In genomic region chr14:76581974-76582922, GRCm38 (mm10) we compare ENCODE assay signal across 21 mouse cellular contexts. TPM values are rescaled to one million over a fixed set of nuclear protein-coding genes. Genes with fewer than 3 reads are reported as not detected.
A peak's percentile ranks its signal among the peaks of the same experiment; 100 is the strongest.
DNase-seq lines count a peak whose midpoint lies in the region; ATAC-seq and TF ChIP-seq lines count a peak whose summit lies in the region.
"Had no signal": no experiment of that assay in that cellular context is flagged by ENCODE, and none has a peak within 500 bp of the region (broad histone marks: within the 10 kb centered on the region; RNA-seq: fewer than 3 reads in every experiment).

No protein-coding gene starts in this region.

- peak; percentile 51; the same call in 1 of the 2 replicates for ATAC-seq in limb, embryonic 13.5 days (ENCODE audit: low FRiP score, low read depth)
- ATAC-seq in midbrain, embryonic 16.5 days, result no peak

- no peak overlapping the region for H3K4me2 ChIP-seq in limb, embryonic 13.5 days (replicated peaks)
- H3K4me2 ChIP-seq in midbrain, embryonic 16.5 days (ENCODE audit: low read length), result no peak overlapping the region
- H3K4me2 ChIP-seq: heart, embryonic 15.5 days; limb, embryonic 15.5 days; midbrain, embryonic 12.5 days; neural tube, embryonic 15.5 days had no signal

- DNase-seq in limb, embryonic 10.5 days (ENCODE audit: low spot score), result no peak
- DNase-seq in testis, postnatal 14 days (ENCODE audit: low spot score), result no peak
- DNase-seq in induced T-regulatory cell, adult 2 months (ENCODE audit: low read depth), result peak; percentile 66
- DNase-seq in gastrocnemius, postnatal 14 days, result no peak
- DNase-seq in urinary bladder, postnatal 4 days (ENCODE audit: low spot score in 2 of 2), result no peak
- DNase-seq: adrenal gland, postnatal 10 days; cerebellum, adult 11 months; cerebellum, postnatal 36 days; heart, adult 2 months; kidney, adult 9 months had no signal

- intact Hi-C loops in gastrocnemius, postnatal 14 days (cut with DNase I; ENCODE audit: low total_unique reads), result no loop called here

- H3K27ac ChIP-seq in limb, embryonic 13.5 days, result peak overlapping the region; percentile 39; the same call in 1 of the 2 replicates
- H3K27ac ChIP-seq in limb, embryonic 10.5 days, result no peak overlapping the region
- peak overlapping the region; percentile 19; the same call in 1 of the 2 replicates for H3K27ac ChIP-seq in testis, adult 2 months (ENCODE audit: control insufficient read depth, insufficient read depth, low read depth, low read length)
- H3K27ac ChIP-seq in midbrain, embryonic 16.5 days (ENCODE audit: low read length), result no peak overlapping the region
- H3K27ac ChIP-seq: heart, adult 2 months; heart, embryonic 15.5 days; layer of hippocampus, adult 2 months; left cerebral cortex, adult 2 months; limb, embryonic 15.5 days; macrophage; midbrain, embryonic 12.5 days; neural tube, embryonic 15.5 days had no signal

- H3K9ac ChIP-seq in limb, embryonic 13.5 days, result no peak overlapping the region
- no peak overlapping the region for H3K9ac ChIP-seq in midbrain, embryonic 16.5 days (ENCODE audit: low read depth, low read length)
- H3K9ac ChIP-seq: heart, embryonic 15.5 days; limb, embryonic 15.5 days; midbrain, embryonic 12.5 days; neural tube, embryonic 15.5 days had no signal

- WGBS in limb, embryonic 13.5 days, result 64% methylated on average over 6 of the region's 6 CpGs
- WGBS in limb, embryonic 10.5 days, result 78% methylated on average over 6 of the region's 6 CpGs
- 87% methylated on average over 6 of the region's 6 CpGs for WGBS in midbrain, embryonic 16.5 days

- peaks cover 5% of the 10 kb centered on the region; the same call in 1 of the 2 replicates for H3K4me1 ChIP-seq in limb, embryonic 13.5 days
- H3K4me1 ChIP-seq in limb, embryonic 10.5 days, result peaks cover 6% of the 10 kb centered on the region; the same call in 1 of the 2 replicates
- peaks cover 2% of the 10 kb centered on the region for H3K4me1 ChIP-seq in testis, adult 2 months (ENCODE audit: control insufficient read depth, insufficient read depth, low read length)
- no peaks in the 10 kb centered on the region for H3K4me1 ChIP-seq in midbrain, embryonic 16.5 days (ENCODE audit: control insufficient read depth, insufficient read depth, low read length)
- H3K4me1 ChIP-seq: heart, embryonic 15.5 days; midbrain, embryonic 12.5 days; neural tube, embryonic 15.5 days had no signal

- no peaks in the 10 kb centered on the region for H3K27me3 ChIP-seq in limb, embryonic 13.5 days
- H3K27me3 ChIP-seq in limb, embryonic 10.5 days (ENCODE audit: low read depth, poor library complexity, severe bottlenecking), result no peaks in the 10 kb centered on the region
- no peaks in the 10 kb centered on the region for H3K27me3 ChIP-seq in testis, adult 2 months (ENCODE audit: control insufficient read depth, insufficient read depth, low read length)
- no peaks in the 10 kb centered on the region for H3K27me3 ChIP-seq in midbrain, embryonic 16.5 days (ENCODE audit: control insufficient read depth, insufficient read depth, low read depth, low read length)
- H3K27me3 ChIP-seq: heart, embryonic 15.5 days; limb, embryonic 15.5 days; neural tube, embryonic 15.5 days had no signal

- H3K36me3 ChIP-seq in limb, embryonic 13.5 days, result no peaks in the 10 kb centered on the region
- H3K36me3 ChIP-seq in limb, embryonic 10.5 days, result no peaks in the 10 kb centered on the region
- H3K36me3 ChIP-seq in testis, adult 2 months (ENCODE audit: control insufficient read depth, insufficient read depth, low read length), result no peaks in the 10 kb centered on the region
- no peaks in the 10 kb centered on the region for H3K36me3 ChIP-seq in midbrain, embryonic 16.5 days (ENCODE audit: control insufficient read depth, insufficient read depth, low read length)
- H3K36me3 ChIP-seq: heart, embryonic 15.5 days; limb, embryonic 15.5 days; midbrain, embryonic 12.5 days; neural tube, embryonic 15.5 days had no signal

- no peak overlapping the region for H3K4me3 ChIP-seq in limb, embryonic 13.5 days
- no peak overlapping the region for H3K4me3 ChIP-seq in limb, embryonic 10.5 days
- no peak overlapping the region for H3K4me3 ChIP-seq in testis, adult 2 months (ENCODE audit: control insufficient read depth, low read depth, low read length)
- H3K4me3 ChIP-seq in midbrain, embryonic 16.5 days (ENCODE audit: low read depth, low read length), result no peak overlapping the region
- H3K4me3 ChIP-seq: heart, adult 2 months; heart, embryonic 15.5 days; layer of hippocampus, adult 2 months; left cerebral cortex, adult 2 months; limb, embryonic 15.5 days; midbrain, embryonic 12.5 days; neural tube, embryonic 15.5 days had no signal

- no peaks in the 10 kb centered on the region for H3K9me3 ChIP-seq in limb, embryonic 13.5 days
- H3K9me3 ChIP-seq in limb, embryonic 10.5 days (replicated peaks), result no peaks in the 10 kb centered on the region
- H3K9me3 ChIP-seq in midbrain, embryonic 16.5 days (replicated peaks; ENCODE audit: control insufficient read depth, low read length, poor library complexity, severe bottlenecking), result no peaks in the 10 kb centered on the region
- H3K9me3 ChIP-seq: heart, embryonic 15.5 days; limb, embryonic 15.5 days; midbrain, embryonic 12.5 days; neural tube, embryonic 15.5 days had no signal

- TF ChIP-seq CTCF in testis, adult 2 months (IDR thresholded peaks at IDR 0.05; ENCODE audit: control insufficient read depth, insufficient read depth, insufficient replicate concordance, low read depth, low read length), result no peak

- no peak for TF ChIP-seq POLR2A in testis, adult 2 months (IDR thresholded peaks at IDR 0.05; ENCODE audit: control insufficient read depth, low read depth, low read length)

RNA-seq across cellular contexts. Expression of gene Serp2, which starts 25.6 kb away (rescaled TPM):
- polyA plus RNA-seq in limb, embryonic 13.5 days (2015; fragmentation: Nextera tagmentation; extraction: Ambion mirVana), result 15.0 and 18.7 TPM in 2 replicates
- 17.2 and 17.3 TPM in 2 replicates for polyA plus RNA-seq in limb, embryonic 10.5 days (2016; fragmentation: Nextera tagmentation; extraction: Ambion mirVana)
- 73.8 and 80.3 TPM in 2 replicates for polyA plus RNA-seq in testis, adult 2 months (2012; rRNA removed)
- total RNA-seq in gastrocnemius, postnatal 14 days (2021), result under 1 TPM; 0.62 to 0.97 TPM
- 207 and 239 TPM in 2 replicates for polyA plus RNA-seq in midbrain, embryonic 16.5 days (2015; fragmentation: Nextera tagmentation; extraction: Ambion mirVana)
- total RNA-seq: hematopoietic stem cell, adult 5-6 weeks had no signal
- polyA plus RNA-seq: macrophage had no signal

Comparison
In these comparisons a context has a peak if more than half of its experiments do, and no peak if none do; other contexts are left out.
1. H3K27ac ChIP-seq: peak in limb, embryonic 13.5 days (single experiment) and testis, adult 2 months (single experiment); none in limb, embryonic 10.5 days (single experiment) and midbrain, embryonic 16.5 days (single experiment).